Mouse (Mus musculus) stomach, embryonic 16.5 days (tissue): ENCODE measurements at regions not wholly inside any gene's neighbourhood (a gene's known extent, or its start where the extent isn't known, plus 50 kb on each side); places are given as distances from the start of the nearest gene placed in this dataset.

Source experiments
- ATAC-seq: fragments of 200-750 bp; cut with Nextera tagmentation; 2 replicates; pipeline ENCODE4 v1.8.0; 2017; ENCODE audit warnings: moderate number of reproducible peaks, moderate TSS enrichment; ENCODE audit not compliant: insufficient read depth, low FRiP score
- H3K27ac ChIP-seq: fragments of 300-500 bp; sonication (generic); 2 replicates; pipeline ENCODE4 v1.5.1; 2014; ENCODE audit warnings: low read length
- H3K27me3 ChIP-seq: fragments of 300-500 bp; sonication (generic); 2 replicates; pipeline ENCODE4 v1.6.1; 2014; ENCODE audit warnings: low read length, control low read depth, mixed read lengths; ENCODE audit not compliant: control insufficient read depth, insufficient read depth
- H3K36me3 ChIP-seq: fragments of 300-500 bp; sonication (generic); 2 replicates; pipeline ENCODE4 v1.6.1; 2014; ENCODE audit warnings: low read length; ENCODE audit not compliant: control insufficient read depth, insufficient read depth
- H3K4me1 ChIP-seq: fragments of 300-500 bp; sonication (generic); 2 replicates; pipeline ENCODE4 v1.6.1; 2014; ENCODE audit warnings: low read length, control low read depth, mixed read lengths; ENCODE audit not compliant: control insufficient read depth, insufficient read depth
- H3K4me2 ChIP-seq: fragments of 300-500 bp; sonication (generic); 2 replicates; pipeline ENCODE4 v1.6.1; 2014; ENCODE audit warnings: low read depth, low read length, mixed read lengths
- H3K4me3 ChIP-seq: fragments of 300-500 bp; sonication (generic); replicated peaks from 2 replicates; pipeline ENCODE4 v1.5.1; 2014; ENCODE audit warnings: mild to moderate bottlenecking, low read length
- H3K9ac ChIP-seq: fragments of 300-500 bp; sonication (generic); 2 replicates; pipeline ENCODE4 v1.6.1; 2014; ENCODE audit warnings: low read length
- H3K9me3 ChIP-seq: fragments of 300-500 bp; sonication (generic); replicated peaks from 2 replicates; pipeline ENCODE4 v1.6.1; 2016; ENCODE audit warnings: low read length, control low read depth; ENCODE audit not compliant: control insufficient read depth
- WGBS: fragments of 180-500 bp; shearing (Covaris S2); extraction: QIAGEN DNeasy Blood & Tissue Kit; methylation state at CpG from one replicate; pipeline ENCODE4 v1.1.7; 2014; 5-methylcytosine and 5-hydroxymethylcytosine counted together

- Histone ChIP-seq H3K4me1 (no peaks in the 10 kb centered on the region), H3K4me3 (no peak overlapping the region), H3K27me3 (no peaks in the 10 kb centered on the region), H3K27ac (no peak overlapping the region), H3K4me2 (peak overlapping the region; percentile 13; the same call in 1 of the 2 replicates), H3K36me3 (no peaks in the 10 kb centered on the region), H3K9ac (no peak overlapping the region), H3K9me3 (no peaks in the 10 kb centered on the region)
- no peak for ATAC-seq
- 39% methylated on average over 30 of the region's 30 CpGs for WGBS
Observed at GRCm38 (mm10) chr8:26226612-26227528, 107.5 kb downstream of the Gm45692 start.

DNA sequence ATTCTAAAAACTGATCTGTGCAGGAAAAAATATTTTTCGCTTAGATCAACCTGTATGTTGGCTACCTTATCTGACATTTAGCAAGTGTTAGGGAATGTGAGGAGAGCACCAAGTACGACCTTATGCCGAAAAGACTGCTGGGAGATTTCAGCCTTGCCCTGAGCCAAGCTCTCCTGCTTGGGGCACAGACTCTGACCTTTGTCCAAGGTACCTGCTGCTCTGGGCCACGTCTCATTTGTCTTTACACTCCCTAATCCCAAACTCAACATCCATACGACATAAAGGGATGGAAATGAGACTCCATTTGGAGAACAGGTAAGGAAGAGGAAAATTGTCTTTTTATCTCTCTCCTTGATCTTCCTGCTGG, 108.2 kb downstream of the Gm45692 start:
- no peak overlapping the region for H3K9ac ChIP-seq
- no peak overlapping the region for H3K4me3 ChIP-seq
- no peak for ATAC-seq
- H3K36me3 ChIP-seq = no peaks in the 10 kb centered on the region
- no peak overlapping the region for H3K4me2 ChIP-seq
- 50% methylated on average over 5 of the region's 5 CpGs for WGBS
- H3K4me1 ChIP-seq = no peaks in the 10 kb centered on the region
- H3K9me3 ChIP-seq = no peaks in the 10 kb centered on the region
- no peaks in the 10 kb centered on the region for H3K27me3 ChIP-seq
- H3K27ac ChIP-seq = no peak overlapping the region

- WGBS = 77% methylated on average over 8 of the region's 8 CpGs
- Histone ChIP-seq H3K9ac (no peak overlapping the region), H3K4me1 (no peaks in the 10 kb centered on the region), H3K36me3 (no peaks in the 10 kb centered on the region), H3K4me2 (no peak overlapping the region), H3K9me3 (no peaks in the 10 kb centered on the region), H3K4me3 (no peak overlapping the region), H3K27me3 (no peaks in the 10 kb centered on the region), H3K27ac (no peak overlapping the region)
- ATAC-seq = no peak
Observed at GRCm38 (mm10) chr8:26229548-26229947, 110.2 kb downstream of the Gm45692 start.

DNA sequence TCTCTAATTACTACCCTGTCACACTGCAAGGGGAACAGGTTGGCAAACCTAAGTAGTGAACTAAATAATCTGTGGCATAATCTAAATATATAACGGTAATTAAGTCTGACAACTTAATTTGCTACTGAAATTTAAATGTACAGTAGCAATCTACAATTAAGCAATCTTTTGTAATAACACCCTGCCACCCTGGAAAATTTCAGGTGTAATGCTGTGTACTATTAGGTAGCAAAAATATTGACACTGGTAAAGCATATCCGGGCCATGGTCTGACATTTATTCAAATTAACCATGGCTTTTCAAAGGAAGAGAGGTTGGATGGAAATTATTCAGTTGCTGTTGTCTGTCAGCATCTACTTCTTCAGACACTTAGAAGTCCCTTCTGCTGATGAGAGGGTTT, 119.7 kb downstream of the Gm45692 start:
- Histone ChIP-seq H3K27me3 (no peaks in the 10 kb centered on the region), H3K4me1 (no peaks in the 10 kb centered on the region), H3K27ac (no peak overlapping the region), H3K9me3 (no peaks in the 10 kb centered on the region), H3K4me2 (no peak overlapping the region), H3K9ac (no peak overlapping the region), H3K36me3 (no peaks in the 10 kb centered on the region), H3K4me3 (no peak overlapping the region)
- WGBS = 85% methylated on average over 2 of the region's 2 CpGs
- no peak for ATAC-seq

GRCm38 (mm10) chr8:26239604-26240003, 120.3 kb downstream of the Gm45692 start:
- no peak for ATAC-seq

DNA sequence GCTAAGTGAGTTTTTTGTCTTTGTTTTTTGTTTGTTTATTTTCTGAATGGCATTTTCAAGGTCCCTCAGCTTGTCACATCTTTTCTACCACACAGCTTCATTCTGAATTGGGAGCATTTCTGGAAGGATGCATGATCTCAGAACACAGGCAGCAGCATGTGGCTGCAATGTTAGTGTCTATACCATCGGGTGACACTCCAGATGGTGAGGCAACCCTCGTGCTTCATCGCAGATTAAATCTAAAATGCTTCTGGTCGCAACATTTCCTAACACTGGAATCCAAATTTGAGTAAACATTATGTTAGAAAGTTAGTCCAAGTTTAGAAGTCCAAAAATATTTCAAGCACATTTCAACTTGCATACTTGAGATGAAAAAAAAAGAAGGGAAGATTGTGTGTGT, 124.4 kb downstream of the Gm45692 start:
- WGBS = 54% methylated on average over 4 of the region's 4 CpGs
- H3K4me2 ChIP-seq = no peak overlapping the region
- no peak overlapping the region for H3K27ac ChIP-seq
- no peaks in the 10 kb centered on the region for H3K4me1 ChIP-seq
- no peaks in the 10 kb centered on the region for H3K36me3 ChIP-seq
- H3K27me3 ChIP-seq = no peaks in the 10 kb centered on the region
- no peak overlapping the region for H3K9ac ChIP-seq
- ATAC-seq = no peak
- no peak overlapping the region for H3K4me3 ChIP-seq
- H3K9me3 ChIP-seq = no peaks in the 10 kb centered on the region

More at GRCm38 (mm10) chr8:26239604-26240003, 120.3 kb downstream of the Gm45692 start:
- H3K4me3 ChIP-seq = no peak overlapping the region
- no peaks in the 10 kb centered on the region for H3K36me3 ChIP-seq
- no peak overlapping the region; the same call in 1 of the 2 replicates for H3K27ac ChIP-seq
- H3K9me3 ChIP-seq = no peaks in the 10 kb centered on the region
- H3K9ac ChIP-seq = no peak overlapping the region
- no peak overlapping the region for H3K4me2 ChIP-seq
- WGBS = 35% methylated on average over 4 of the region's 4 CpGs
- no peaks in the 10 kb centered on the region for H3K27me3 ChIP-seq
- H3K4me1 ChIP-seq = no peaks in the 10 kb centered on the region

- Histone ChIP-seq H3K9me3 (no peaks in the 10 kb centered on the region), H3K4me2 (no peak overlapping the region), H3K4me1 (no peaks in the 10 kb centered on the region), H3K9ac (no peak overlapping the region), H3K27ac (no peak overlapping the region), H3K36me3 (no peaks in the 10 kb centered on the region), H3K4me3 (no peak overlapping the region), H3K27me3 (no peaks in the 10 kb centered on the region)
- 77% methylated on average over 5 of the region's 5 CpGs for WGBS
- no peak for ATAC-seq
Observed at GRCm38 (mm10) chr8:26244308-26244707, 125.0 kb downstream of the Gm45692 start.

DNA sequence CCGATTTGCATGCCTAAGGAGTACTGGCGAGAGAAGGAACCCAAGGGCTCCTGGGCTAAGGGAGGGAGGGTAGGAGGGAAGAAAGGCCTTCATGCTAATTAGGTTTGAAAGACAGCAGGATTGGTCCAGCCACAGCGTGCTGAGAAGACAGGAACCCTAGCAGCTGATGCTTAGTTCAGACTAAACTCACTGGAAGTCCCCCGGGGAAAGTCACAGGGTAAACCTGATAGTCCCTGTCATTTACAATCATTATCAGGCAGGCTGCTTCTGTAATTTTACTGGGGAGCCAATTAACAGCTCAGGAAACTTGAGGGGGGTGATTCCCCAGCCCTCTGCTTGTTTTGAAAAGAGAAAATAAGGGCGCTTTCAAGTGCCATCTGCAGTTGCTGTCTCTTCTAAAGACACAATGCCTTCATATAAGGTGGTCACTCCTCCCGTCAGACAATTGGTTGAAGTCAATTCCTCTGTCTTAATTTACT, 135.9 kb downstream of the Gm45692 start:
- Histone ChIP-seq H3K27me3 (no peaks in the 10 kb centered on the region), H3K9ac (no peak overlapping the region), H3K4me1 (no peaks in the 10 kb centered on the region), H3K36me3 (no peaks in the 10 kb centered on the region), H3K4me3 (no peak overlapping the region), H3K4me2 (no peak overlapping the region), H3K27ac (no peak overlapping the region), H3K9me3 (peaks cover 9% of the 10 kb centered on the region; the same call in 1 of the 2 replicates)
- 39% methylated on average over 6 of the region's 6 CpGs for WGBS
- ATAC-seq = no peak

DNA sequence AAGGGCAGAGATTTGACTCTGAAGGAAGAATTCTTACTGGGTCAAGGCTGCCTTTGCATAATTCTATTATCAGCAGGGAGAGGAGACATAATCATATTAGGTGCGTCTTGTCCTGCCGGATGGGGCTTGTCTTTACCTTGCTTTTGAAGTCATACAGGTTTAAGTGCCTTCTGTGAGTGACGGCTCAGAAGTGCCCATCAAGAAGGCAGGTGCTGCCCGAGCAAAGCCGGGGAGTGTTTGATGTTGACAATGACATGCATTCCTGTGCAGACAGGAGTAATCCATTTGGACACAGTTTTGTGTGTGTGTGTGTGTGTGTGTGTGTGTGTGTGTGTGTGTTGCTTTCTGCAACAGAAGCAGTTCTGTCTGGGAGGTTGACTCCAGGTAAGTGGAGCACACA, 141.0 kb downstream of the Gm45692 start:
- Histone ChIP-seq H3K36me3 (no peaks in the 10 kb centered on the region), H3K27ac (no peak overlapping the region), H3K4me3 (no peak overlapping the region), H3K9me3 (no peaks in the 10 kb centered on the region), H3K4me2 (no peak overlapping the region), H3K27me3 (no peaks in the 10 kb centered on the region), H3K4me1 (no peaks in the 10 kb centered on the region), H3K9ac (no peak overlapping the region)
- 47% methylated on average over 5 of the region's 5 CpGs for WGBS
- ATAC-seq = no peak
